Mouse (Mus musculus): Measurements from ENCODE around the gene Timm13. TPM values are rescaled to one million over a fixed set of nuclear protein-coding genes. Genes with fewer than 3 reads are reported as not detected.

Gene Timm13
- polyA plus RNA-seq, 1 experiment from 2014 or later: 348 TPM

- no peak for ATAC-seq (ENCODE audit: low read depth)
- Histone ChIP-seq H3K27ac (replicated peaks; ENCODE audit: low read depth, low read length) (peak overlapping the region; percentile 61), H3K4me2 (ENCODE audit: low read depth, low read length) (peak overlapping the region; percentile 99), H3K9me3 (ENCODE audit: control insufficient read depth, low read length) (no peaks in the 10 kb centered on the region), H3K4me1 (ENCODE audit: control insufficient read depth, insufficient read depth, low read length) (peaks cover 22% of the 10 kb centered on the region), H3K4me3 (ENCODE audit: low read depth, low read length) (no peak overlapping the region), H3K9ac (ENCODE audit: low read depth, low read length) (peak overlapping the region; percentile 40), H3K36me3 (ENCODE audit: control insufficient read depth, insufficient read depth, low read length) (peaks cover 17% of the 10 kb centered on the region), H3K27me3 (replicated peaks; ENCODE audit: control insufficient read depth, insufficient read depth, low read length) (no peaks in the 10 kb centered on the region)
- DNase-seq (ENCODE audit: low spot score): no peak
- 66% methylated on average over 5 of the region's 5 CpGs for WGBS
Measured at GRCm38 (mm10) chr10:80856908-80857307, 43.9 kb downstream of the Timm13 start.

- WGBS: 32% methylated on average over 3 of the region's 3 CpGs
- peaks cover 22% of the 10 kb centered on the region for H3K4me1 ChIP-seq (ENCODE audit: control insufficient read depth, insufficient read depth, low read length)
Measured at GRCm38 (mm10) chr10:80856267-80856666, 44.5 kb downstream of the Timm13 start.

GRCm38 (mm10) chr10:80855749-80856073 lies 45.1 kb downstream of the Timm13 start:
- DNase-seq (ENCODE audit: low spot score) (no peak), ATAC-seq (ENCODE audit: low read depth) (no peak)
- Histone ChIP-seq H3K4me3 (ENCODE audit: low read depth, low read length) (peak overlapping the region; percentile 96), H3K4me2 (ENCODE audit: low read depth, low read length) (peak overlapping the region; percentile 99), H3K27ac (replicated peaks; ENCODE audit: low read depth, low read length) (no peak overlapping the region; the same call in 1 of the 2 replicates), H3K9ac (ENCODE audit: low read depth, low read length) (peak overlapping the region; percentile 89), H3K27me3 (replicated peaks; ENCODE audit: control insufficient read depth, insufficient read depth, low read length) (no peaks in the 10 kb centered on the region), H3K9me3 (ENCODE audit: control insufficient read depth, low read length) (no peaks in the 10 kb centered on the region), H3K4me1 (ENCODE audit: control insufficient read depth, insufficient read depth, low read length) (peaks cover 22% of the 10 kb centered on the region), H3K36me3 (ENCODE audit: control insufficient read depth, insufficient read depth, low read length) (peaks cover 25% of the 10 kb centered on the region)
- 23% methylated on average over 11 of the region's 11 CpGs for WGBS

More at GRCm38 (mm10) chr10:80856267-80856666, 44.5 kb downstream of the Timm13 start:
- H3K4me2 ChIP-seq (ENCODE audit: low read depth, low read length): peak overlapping the region; percentile 99
- DNase-seq (ENCODE audit: low spot score) (peak; percentile 37), ATAC-seq (ENCODE audit: low read depth) (no peak)
- peak overlapping the region; percentile 61 for H3K27ac ChIP-seq (replicated peaks; ENCODE audit: low read depth, low read length)
- peak overlapping the region; percentile 89 for H3K9ac ChIP-seq (ENCODE audit: low read depth, low read length)
- H3K9me3 ChIP-seq (ENCODE audit: control insufficient read depth, low read length): no peaks in the 10 kb centered on the region
- H3K36me3 ChIP-seq (ENCODE audit: control insufficient read depth, insufficient read depth, low read length): peaks cover 19% of the 10 kb centered on the region
- H3K4me3 ChIP-seq (ENCODE audit: low read depth, low read length): peak overlapping the region; percentile 96
- no peaks in the 10 kb centered on the region for H3K27me3 ChIP-seq (replicated peaks; ENCODE audit: control insufficient read depth, insufficient read depth, low read length)

GRCm38 (mm10) chr10:80854913-80855748 lies 45.6 kb downstream of the Timm13 start, which contains the start of the genes Lsm7 and Sppl2b:
Gene Lsm7, minus strand, starts transcription at chr10:80855209.
Gene Sppl2b, plus strand, starts transcription at chr10:80855275.
- H3K27me3 ChIP-seq (replicated peaks; ENCODE audit: control insufficient read depth, insufficient read depth, low read length): no peaks in the 10 kb centered on the region
- DNase-seq (ENCODE audit: low spot score) (peak; percentile 96), ATAC-seq (ENCODE audit: low read depth) (peak; percentile 86)
- no peaks in the 10 kb centered on the region for H3K9me3 ChIP-seq (ENCODE audit: control insufficient read depth, low read length)
- H3K4me3 ChIP-seq (ENCODE audit: low read depth, low read length): peak within 1 kb of the TSS; percentile 96
- peak within 1 kb of the TSS; percentile 89 for H3K9ac ChIP-seq (ENCODE audit: low read depth, low read length)
- H3K27ac ChIP-seq (replicated peaks; ENCODE audit: low read depth, low read length): peak within 1 kb of the TSS; percentile 39; the same call in 1 of the 2 replicates
- H3K4me2 ChIP-seq (ENCODE audit: low read depth, low read length): peak within 1 kb of the TSS; percentile 99
- H3K4me1 ChIP-seq (ENCODE audit: control insufficient read depth, insufficient read depth, low read length): peaks cover 22% of the 10 kb centered on the region
- under 1% methylated on average over 66 of the region's 81 CpGs for WGBS
- peaks cover 26% of the 10 kb centered on the region for H3K36me3 ChIP-seq (ENCODE audit: control insufficient read depth, insufficient read depth, low read length)

Other genes starting within 250 kb of the Timm13 start
- 71.6 and 81.2 TPM in 2 replicates for gene Btbd2, start 243.9 kb downstream of the Timm13 start, polyA plus RNA-seq (2014; fragmentation: Nextera tagmentation; extraction: Ambion mirVana)
- 84.6 and 86.7 TPM in 2 replicates for gene Mknk2, start 222.9 kb downstream of the Timm13 start, polyA plus RNA-seq (2014; fragmentation: Nextera tagmentation; extraction: Ambion mirVana)
- gene Mob3a, start 199.0 kb downstream of the Timm13 start, polyA plus RNA-seq (2014; fragmentation: Nextera tagmentation; extraction: Ambion mirVana): 31.2 and 37.0 TPM in 2 replicates
- gene Izumo4, start 198.8 kb downstream of the Timm13 start, polyA plus RNA-seq (2014; fragmentation: Nextera tagmentation; extraction: Ambion mirVana): 10.3 and 14.4 TPM in 2 replicates
- 67.6 and 75.8 TPM in 2 replicates for gene Ap3d1, start 158.7 kb downstream of the Timm13 start, polyA plus RNA-seq (2014; fragmentation: Nextera tagmentation; extraction: Ambion mirVana)
- 20.7 and 21.5 TPM in 2 replicates for gene Dot1l, start 145.8 kb downstream of the Timm13 start, polyA plus RNA-seq (2014; fragmentation: Nextera tagmentation; extraction: Ambion mirVana)
- gene Sf3a2, start 102.8 kb downstream of the Timm13 start, polyA plus RNA-seq (2014; fragmentation: Nextera tagmentation; extraction: Ambion mirVana): 69.6 TPM in 2 replicates
- 102 and 111 TPM in 2 replicates for gene Plekhj1, start 102.3 kb downstream of the Timm13 start, polyA plus RNA-seq (2014; fragmentation: Nextera tagmentation; extraction: Ambion mirVana)
- 0.13 TPM in 1 of 2 replicates, not detected in the other for gene Amh, start 95.7 kb downstream of the Timm13 start, polyA plus RNA-seq (2014; fragmentation: Nextera tagmentation; extraction: Ambion mirVana)
- 13.0 and 20.3 TPM in 2 replicates for gene Jsrp1, start 87.5 kb downstream of the Timm13 start, polyA plus RNA-seq (2014; fragmentation: Nextera tagmentation; extraction: Ambion mirVana)
- gene Oaz1, start 74.3 kb downstream of the Timm13 start, polyA plus RNA-seq (2014; fragmentation: Nextera tagmentation; extraction: Ambion mirVana): 1,606 and 1,697 TPM in 2 replicates
- 1.2 and 1.3 TPM in 2 replicates for gene Lingo3, start 56.9 kb downstream of the Timm13 start, polyA plus RNA-seq (2014; fragmentation: Nextera tagmentation; extraction: Ambion mirVana)
- gene Lsm7, start 45.8 kb downstream of the Timm13 start, polyA plus RNA-seq (2014; fragmentation: Nextera tagmentation; extraction: Ambion mirVana): 303 and 331 TPM in 2 replicates
- 37.6 and 40.8 TPM in 2 replicates for gene Sppl2b, start 45.7 kb downstream of the Timm13 start, polyA plus RNA-seq (2014; fragmentation: Nextera tagmentation; extraction: Ambion mirVana)
- 0.06 and 0.08 TPM in 2 replicates for gene Tmprss9, start 29.1 kb downstream of the Timm13 start, polyA plus RNA-seq (2014; fragmentation: Nextera tagmentation; extraction: Ambion mirVana)
- gene Lmnb2, start 17.3 kb upstream of the Timm13 start, polyA plus RNA-seq (2014; fragmentation: Nextera tagmentation; extraction: Ambion mirVana): 21.6 and 22.9 TPM in 2 replicates
- gene Gadd45b, start 29.1 kb upstream of the Timm13 start, polyA plus RNA-seq (2014; fragmentation: Nextera tagmentation; extraction: Ambion mirVana): 35.5 and 39.9 TPM in 2 replicates
- gene Gng7, start 114.0 kb upstream of the Timm13 start, polyA plus RNA-seq (2014; fragmentation: Nextera tagmentation; extraction: Ambion mirVana): 5.9 and 8.7 TPM in 2 replicates
- 0.95 and 1.1 TPM in 2 replicates for gene Diras1, start 124.7 kb upstream of the Timm13 start, polyA plus RNA-seq (2014; fragmentation: Nextera tagmentation; extraction: Ambion mirVana)
- gene Slc39a3, start 136.5 kb upstream of the Timm13 start, polyA plus RNA-seq (2014; fragmentation: Nextera tagmentation; extraction: Ambion mirVana): 11.9 and 15.4 TPM in 2 replicates
- 163 and 179 TPM in 2 replicates for gene Sgta, start 159.2 kb upstream of the Timm13 start, polyA plus RNA-seq (2014; fragmentation: Nextera tagmentation; extraction: Ambion mirVana)
- 61.7 and 62.9 TPM in 2 replicates for gene Thop1, start 169.1 kb upstream of the Timm13 start, polyA plus RNA-seq (2014; fragmentation: Nextera tagmentation; extraction: Ambion mirVana)
- gene Creb3l3, start 197.9 kb upstream of the Timm13 start, polyA plus RNA-seq (2014; fragmentation: Nextera tagmentation; extraction: Ambion mirVana): 0.60 and 0.68 TPM in 2 replicates
- gene Map2k2, start 204.9 kb upstream of the Timm13 start, polyA plus RNA-seq (2014; fragmentation: Nextera tagmentation; extraction: Ambion mirVana): 166 and 178 TPM in 2 replicates
- gene Zbtb7a, start 234.3 kb upstream of the Timm13 start, polyA plus RNA-seq (2014; fragmentation: Nextera tagmentation; extraction: Ambion mirVana): 24.1 and 25.9 TPM in 2 replicates